Mouse (Mus musculus) frontal cortex, postnatal 25 days (tissue): ENCODE data around the gene Gm49405.
A peak's percentile ranks its signal among the peaks of the same experiment; 100 is the strongest.
"Not testable (repeated sequence)": the region's sequence is repeated elsewhere in the genome, so short reads cannot be mapped to it uniquely, and the experiment has no call there.

Experiments
- DNase-seq, 2 experiments: peaks; one replicate each; pipeline ENCODE4 v3.0.0; 2022; ENCODE audit warnings: low spot score in 2 of 2

The Gm49405 gene

GRCm38 (mm10) chr19:4000119-4000900 is at the start of gene Gm49405, which contains the start of gene Nudt8:
Gm49405 (plus strand) TSS chr19:4000626.
Nudt8 (plus strand) TSS chr19:4000580.
- peak; percentile 93 to 94 for DNase-seq

GRCm38 (mm10) chr19:3951461-3951860 is 49.0 kb upstream of the Gm49405 start:
- no peak for DNase-seq

GRCm38 (mm10) chr19:3952099-3952498 is 48.3 kb upstream of the Gm49405 start:
- no peak for DNase-seq

GRCm38 (mm10) chr19:3955033-3955432 is 45.4 kb upstream of the Gm49405 start:
- DNase-seq: no peak

GRCm38 (mm10) chr19:3955804-3956203 is 44.6 kb upstream of the Gm49405 start:
- DNase-seq: no peak

- not testable (repeated sequence) for DNase-seq
Observed at GRCm38 (mm10) chr19:3957296-3958036, 43.0 kb upstream of the Gm49405 start.

GRCm38 (mm10) chr19:3958470-3958869 is 42.0 kb upstream of the Gm49405 start, which contains the start of gene Aldh3b3:
Aldh3b3 (plus strand) TSS chr19:3958645.
- no peak for DNase-seq

GRCm38 (mm10) chr19:3959030-3959429 is 41.4 kb upstream of the Gm49405 start:
- DNase-seq: no peak

- DNase-seq: no peak
Observed at GRCm38 (mm10) chr19:3960211-3960610, 40.2 kb upstream of the Gm49405 start.

- not testable (repeated sequence) for DNase-seq
Observed at GRCm38 (mm10) chr19:3961805-3962204, 38.6 kb upstream of the Gm49405 start.

- DNase-seq: no peak
Observed at GRCm38 (mm10) chr19:3962469-3962868, 38.0 kb upstream of the Gm49405 start.

- no peak for DNase-seq
Observed at GRCm38 (mm10) chr19:3964030-3964429, 36.4 kb upstream of the Gm49405 start.

- no peak for DNase-seq
Observed at GRCm38 (mm10) chr19:3966330-3967075, 33.9 kb upstream of the Gm49405 start.

GRCm38 (mm10) chr19:3967258-3967657 is 33.2 kb upstream of the Gm49405 start:
- no peak for DNase-seq

- no peak for DNase-seq
Observed at GRCm38 (mm10) chr19:3972229-3972628, 28.2 kb upstream of the Gm49405 start, which contains the start of gene Aldh3b2. Aldh3b2 (plus strand) TSS chr19:3972328.

GRCm38 (mm10) chr19:3974608-3975007 is 25.8 kb upstream of the Gm49405 start:
- DNase-seq: not testable (repeated sequence)

- DNase-seq: no peak
Observed at GRCm38 (mm10) chr19:3975866-3976265, 24.6 kb upstream of the Gm49405 start.

- DNase-seq: peak; percentile 41 to 71
Observed at GRCm38 (mm10) chr19:3980309-3980708, 20.1 kb upstream of the Gm49405 start.

GRCm38 (mm10) chr19:3980917-3981316 is 19.5 kb upstream of the Gm49405 start:
- no peak for DNase-seq

- DNase-seq: no peak
Observed at GRCm38 (mm10) chr19:3983527-3984200, 16.8 kb upstream of the Gm49405 start.

GRCm38 (mm10) chr19:3985261-3985681 is 15.2 kb upstream of the Gm49405 start:
- no peak for DNase-seq
